Mouse (Mus musculus) intestine, embryonic 14.5 days (tissue): ENCODE results near the gene Hif3a. TPM values are rescaled to one million over a fixed set of nuclear protein-coding genes. Genes with fewer than 3 reads are reported as not detected.

ENCODE experiments used
- ATAC-seq: fragments of 200-750 bp; cut with Nextera tagmentation; replicated peaks from 2 replicates; pipeline ENCODE4 v1.8.0; 2017; ENCODE audit warnings: low read depth, moderate number of reproducible peaks, moderate TSS enrichment, moderate library complexity; ENCODE audit not compliant: low FRiP score, low TSS enrichment
- DNase-seq: peaks from one replicate; pipeline ENCODE4 v3.0.0-alpha.2; 2018; ENCODE audit warnings: low spot score
- H3K27ac ChIP-seq: fragments of 300-500 bp; sonication (generic); 2 replicates; pipeline ENCODE4 v1.5.1; 2014; ENCODE audit warnings: low read depth, mild to moderate bottlenecking, control low read depth
- H3K27me3 ChIP-seq: fragments of 300-500 bp; sonication (generic); replicated peaks from 2 replicates; pipeline ENCODE4 v1.6.1; 2014; ENCODE audit warnings: low read length, control low read depth; ENCODE audit not compliant: control insufficient read depth, insufficient read depth
- H3K36me3 ChIP-seq: fragments of 300-500 bp; sonication (generic); 2 replicates; pipeline ENCODE4 v1.6.1; 2014; ENCODE audit warnings: low read length, control low read depth; ENCODE audit not compliant: control insufficient read depth, insufficient read depth
- H3K4me1 ChIP-seq: fragments of 300-500 bp; sonication (generic); replicated peaks from 2 replicates; pipeline ENCODE4 v1.6.1; 2014; ENCODE audit warnings: low read length, control low read depth, mixed read lengths; ENCODE audit not compliant: control insufficient read depth, insufficient read depth
- H3K4me2 ChIP-seq: fragments of 300-500 bp; sonication (generic); 2 replicates; pipeline ENCODE4 v1.6.1; 2014; ENCODE audit warnings: low read length
- H3K4me3 ChIP-seq: fragments of 300-500 bp; sonication (generic); 2 replicates; pipeline ENCODE4 v1.5.1; 2014; ENCODE audit warnings: low read depth, low read length, control low read depth, mixed read lengths
- H3K9ac ChIP-seq: fragments of 300-500 bp; sonication (generic); 2 replicates; pipeline ENCODE4 v1.6.1; 2014; ENCODE audit warnings: mild to moderate bottlenecking, low read length
- H3K9me3 ChIP-seq: fragments of 300-500 bp; sonication (generic); 2 replicates; pipeline ENCODE4 v1.6.1; 2016; ENCODE audit warnings: low read length, control low read depth; ENCODE audit not compliant: control insufficient read depth
- WGBS: fragments of 180-500 bp; shearing (Covaris S2); extraction: QIAGEN DNeasy Blood & Tissue Kit; methylation state at CpG from one replicate; pipeline ENCODE4 v1.1.7; 2014; 5-methylcytosine and 5-hydroxymethylcytosine counted together
- polyA plus RNA-seq: library from polyadenylated mRNA; unstranded; fragments of >200 nt; fragmentation: Nextera tagmentation; extraction: Ambion mirVana; gene quantifications from 2 replicates; pipeline ENCODE4 v1.2.1, GENCODE M21; 2014

Gene Hif3a
- polyA plus RNA-seq, 1 experiment from 2014 or later: 58.2 TPM

- H3K27me3 ChIP-seq: no peaks in the 10 kb centered on the region
- H3K4me2 ChIP-seq: no peak overlapping the region
- peaks cover 54% of the 10 kb centered on the region for H3K36me3 ChIP-seq
- H3K27ac ChIP-seq: 0 out of 2 replicates have a peak overlapping the region, but pooled peaks have one; percentile 19
- DNase-seq: no peak
- no peak for ATAC-seq
- H3K9me3 ChIP-seq: no peaks in the 10 kb centered on the region
- H3K9ac ChIP-seq: no peak overlapping the region
- peaks cover 25% of the 10 kb centered on the region for H3K4me1 ChIP-seq
- 83% methylated on average over 6 of the region's 6 CpGs for WGBS
- no peak overlapping the region for H3K4me3 ChIP-seq
Observed at GRCm38 (mm10) chr7:17024141-17024540, 38.1 kb downstream of the Hif3a start.

GRCm38 (mm10) chr7:17023701-17024100 is 38.5 kb downstream of the Hif3a start:
- no peak overlapping the region for H3K27ac ChIP-seq
- ATAC-seq (no peak), DNase-seq (no peak)
- 72% methylated on average over 4 of the region's 4 CpGs for WGBS
- no peak overlapping the region for H3K4me2 ChIP-seq
- H3K4me1 ChIP-seq: peaks cover 25% of the 10 kb centered on the region
- H3K27me3 ChIP-seq: no peaks in the 10 kb centered on the region
- peaks cover 55% of the 10 kb centered on the region for H3K36me3 ChIP-seq
- H3K4me3 ChIP-seq: no peak overlapping the region
- H3K9me3 ChIP-seq: no peaks in the 10 kb centered on the region
- no peak overlapping the region for H3K9ac ChIP-seq

GRCm38 (mm10) chr7:17022176-17022575 is 40.1 kb downstream of the Hif3a start:
- Histone ChIP-seq H3K27me3 (no peaks in the 10 kb centered on the region), H3K4me3 (no peak overlapping the region), H3K4me1 (peaks cover 20% of the 10 kb centered on the region), H3K9me3 (no peaks in the 10 kb centered on the region), H3K36me3 (peaks cover 55% of the 10 kb centered on the region), H3K4me2 (no peak overlapping the region), H3K9ac (no peak overlapping the region), H3K27ac (no peak overlapping the region)
- ATAC-seq (no peak), DNase-seq (no peak)
- 94% methylated on average over 15 of the region's 15 CpGs for WGBS

GRCm38 (mm10) chr7:17019426-17020166 is 42.6 kb downstream of the Hif3a start:
- no peaks in the 10 kb centered on the region for H3K9me3 ChIP-seq
- H3K4me2 ChIP-seq: no peak overlapping the region
- no peaks in the 10 kb centered on the region for H3K4me1 ChIP-seq
- ATAC-seq (no peak), DNase-seq (no peak)
- WGBS: 87% methylated on average over 7 of the region's 7 CpGs
- peaks cover 77% of the 10 kb centered on the region for H3K36me3 ChIP-seq
- H3K9ac ChIP-seq: no peak overlapping the region
- H3K27me3 ChIP-seq: no peaks in the 10 kb centered on the region
- H3K4me3 ChIP-seq: no peak overlapping the region
- no peak overlapping the region for H3K27ac ChIP-seq

GRCm38 (mm10) chr7:17017921-17018320 is 44.3 kb downstream of the Hif3a start:
- Histone ChIP-seq H3K27me3 (no peaks in the 10 kb centered on the region), H3K9ac (no peak overlapping the region), H3K4me2 (no peak overlapping the region), H3K4me3 (no peak overlapping the region), H3K9me3 (no peaks in the 10 kb centered on the region), H3K36me3 (peaks cover 78% of the 10 kb centered on the region), H3K27ac (no peak overlapping the region), H3K4me1 (no peaks in the 10 kb centered on the region)
- no peak for ATAC-seq
- no peak for DNase-seq
- WGBS: 87% methylated on average over 2 of the region's 2 CpGs

GRCm38 (mm10) chr7:17017036-17017435 is 45.2 kb downstream of the Hif3a start:
- H3K36me3 ChIP-seq: peaks cover 78% of the 10 kb centered on the region
- DNase-seq: no peak

GRCm38 (mm10) chr7:17015381-17015780 is 46.8 kb downstream of the Hif3a start:
- Histone ChIP-seq H3K4me1 (no peaks in the 10 kb centered on the region), H3K36me3 (peaks cover 78% of the 10 kb centered on the region), H3K27me3 (no peaks in the 10 kb centered on the region), H3K4me3 (no peak overlapping the region), H3K4me2 (no peak overlapping the region), H3K27ac (no peak overlapping the region), H3K9ac (no peak overlapping the region), H3K9me3 (no peaks in the 10 kb centered on the region)
- no peak for ATAC-seq
- WGBS: 85% methylated on average over 6 of the region's 6 CpGs
- no peak for DNase-seq

More at GRCm38 (mm10) chr7:17017036-17017435, 45.2 kb downstream of the Hif3a start:
- ATAC-seq: peak; percentile 84
- Histone ChIP-seq H3K9ac (no peak overlapping the region), H3K9me3 (no peaks in the 10 kb centered on the region), H3K4me2 (no peak overlapping the region), H3K27me3 (no peaks in the 10 kb centered on the region), H3K27ac (no peak overlapping the region), H3K4me3 (no peak overlapping the region), H3K4me1 (no peaks in the 10 kb centered on the region)
- 77% methylated on average over 1 of the region's 1 CpGs for WGBS

- Histone ChIP-seq H3K9me3 (no peaks in the 10 kb centered on the region), H3K9ac (no peak overlapping the region), H3K27ac (no peak overlapping the region), H3K27me3 (no peaks in the 10 kb centered on the region), H3K4me3 (no peak overlapping the region), H3K36me3 (peaks cover 98% of the 10 kb centered on the region), H3K4me2 (no peak overlapping the region), H3K4me1 (no peaks in the 10 kb centered on the region)
- DNase-seq: no peak
- ATAC-seq: no peak
- 90% methylated on average over 7 of the region's 7 CpGs for WGBS
Observed at GRCm38 (mm10) chr7:17011909-17012590, 50.2 kb downstream of the Hif3a start.

- Histone ChIP-seq H3K4me3 (no peak overlapping the region), H3K36me3 (peaks cover 100% of the 10 kb centered on the region), H3K9me3 (no peaks in the 10 kb centered on the region), H3K27me3 (no peaks in the 10 kb centered on the region), H3K4me1 (no peaks in the 10 kb centered on the region), H3K9ac (no peak overlapping the region), H3K4me2 (no peak overlapping the region), H3K27ac (no peak overlapping the region)
- DNase-seq (no peak), ATAC-seq (no peak)
- 89% methylated on average over 5 of the region's 5 CpGs for WGBS
Observed at GRCm38 (mm10) chr7:17010010-17010347, 52.2 kb downstream of the Hif3a start.
